Mouse (Mus musculus): ENCODE measurements at regions not wholly inside any gene's neighbourhood (a gene's known extent, or its start where the extent isn't known, plus 50 kb on each side); places are given as distances from the start of the nearest gene placed in this dataset.

DNA sequence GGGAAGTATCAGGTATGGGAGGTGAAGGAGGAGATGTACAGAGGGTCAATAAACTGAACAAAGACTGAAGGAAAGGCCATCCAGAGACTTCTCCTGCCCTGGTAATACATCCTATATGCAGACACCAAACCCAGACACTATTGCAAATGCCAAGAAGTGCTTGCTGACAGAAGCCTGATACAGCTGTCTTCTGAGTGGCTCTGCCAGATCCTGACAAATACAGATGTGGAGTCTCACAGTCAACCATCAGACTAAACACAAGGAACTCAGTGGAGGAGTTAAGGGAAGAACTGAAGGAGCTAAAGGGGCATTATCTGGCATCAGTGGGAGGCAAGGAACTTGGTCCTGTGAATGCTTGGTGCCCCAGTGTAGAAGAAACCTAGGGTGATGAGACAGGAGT, 557.1 kb downstream of the Speer2 start:
- Histone ChIP-seq H3K4me3 (ENCODE audit: low read depth, low read length) (no peak overlapping the region), H3K9ac (replicated peaks; ENCODE audit: low read depth, low read length) (no peak overlapping the region), H3K36me3 (replicated peaks; ENCODE audit: control insufficient read depth, insufficient read depth, low read length) (no peaks in the 10 kb centered on the region), H3K9me3 (replicated peaks; ENCODE audit: control insufficient read depth, low read length) (no peaks in the 10 kb centered on the region), H3K27ac (ENCODE audit: low read depth) (no peak overlapping the region), H3K4me1 (ENCODE audit: control insufficient read depth, insufficient read depth) (no peaks in the 10 kb centered on the region), H3K4me2 (ENCODE audit: low read depth, low read length) (no peak overlapping the region), H3K27me3 (ENCODE audit: control insufficient read depth, insufficient read depth, low read length) (no peaks in the 10 kb centered on the region)
- TF ChIP-seq EP300 (IDR thresholded peaks at IDR 0.05; ENCODE audit: low read depth) (no peak), CTCF (IDR thresholded peaks at IDR 0.05; ENCODE audit: low read depth) (no peak)
- no peak for DNase-seq (ENCODE audit: low spot score)
- no peak for ATAC-seq (ENCODE audit: insufficient read depth, low read depth)

DNA sequence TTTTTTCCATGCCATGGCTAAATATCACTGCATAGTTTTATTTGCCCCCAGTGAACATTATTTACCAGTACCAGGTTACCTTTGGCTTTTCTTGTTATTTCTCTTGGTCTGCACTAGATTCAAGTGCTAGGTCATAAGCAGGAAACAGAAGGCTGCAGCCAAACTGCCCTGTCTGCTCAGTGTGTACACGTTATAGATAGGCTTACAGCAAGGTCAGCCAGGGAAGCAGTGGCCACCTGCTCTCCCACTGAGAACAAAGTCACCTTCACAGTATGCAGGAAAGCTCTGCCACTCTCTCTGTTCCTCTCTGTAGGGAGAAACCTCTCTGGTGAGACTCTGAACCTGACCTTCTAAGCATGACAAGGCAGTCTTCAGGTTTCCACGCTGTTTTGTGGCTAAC, 561.0 kb downstream of the Speer2 start:
- H3K27ac ChIP-seq (ENCODE audit: low read depth), result no peak overlapping the region
- no peak overlapping the region for H3K9ac ChIP-seq (replicated peaks; ENCODE audit: low read depth, low read length)
- no peak for TF ChIP-seq CTCF (IDR thresholded peaks at IDR 0.05; ENCODE audit: low read depth)
- no peak for TF ChIP-seq EP300 (IDR thresholded peaks at IDR 0.05; ENCODE audit: low read depth)
- H3K4me3 ChIP-seq (ENCODE audit: low read depth, low read length), result no peak overlapping the region
- no peaks in the 10 kb centered on the region for H3K27me3 ChIP-seq (ENCODE audit: control insufficient read depth, insufficient read depth, low read length)
- ATAC-seq (ENCODE audit: insufficient read depth, low read depth) (peak; percentile 67), DNase-seq (ENCODE audit: low spot score) (peak; percentile 37)
- no peaks in the 10 kb centered on the region for H3K4me1 ChIP-seq (ENCODE audit: control insufficient read depth, insufficient read depth)
- H3K4me2 ChIP-seq (ENCODE audit: low read depth, low read length), result no peak overlapping the region
- no peaks in the 10 kb centered on the region for H3K36me3 ChIP-seq (replicated peaks; ENCODE audit: control insufficient read depth, insufficient read depth, low read length)
- H3K9me3 ChIP-seq (replicated peaks; ENCODE audit: control insufficient read depth, low read length), result no peaks in the 10 kb centered on the region
- 26% methylated on average over 2 of the region's 2 CpGs for WGBS

All from heart, postnatal 0 days (tissue).